Mouse (Mus musculus): ENCODE results near the gene Lin7a. TPM values are rescaled to one million over a fixed set of nuclear protein-coding genes. Genes with fewer than 3 reads are reported as not detected.
"Not testable (repeated sequence)": the region's sequence is repeated elsewhere in the genome, so short reads cannot be mapped to it uniquely, and the experiment has no call there.

The Lin7a gene
- polyA plus RNA-seq, 1 experiment = 1.5 TPM

DNA sequence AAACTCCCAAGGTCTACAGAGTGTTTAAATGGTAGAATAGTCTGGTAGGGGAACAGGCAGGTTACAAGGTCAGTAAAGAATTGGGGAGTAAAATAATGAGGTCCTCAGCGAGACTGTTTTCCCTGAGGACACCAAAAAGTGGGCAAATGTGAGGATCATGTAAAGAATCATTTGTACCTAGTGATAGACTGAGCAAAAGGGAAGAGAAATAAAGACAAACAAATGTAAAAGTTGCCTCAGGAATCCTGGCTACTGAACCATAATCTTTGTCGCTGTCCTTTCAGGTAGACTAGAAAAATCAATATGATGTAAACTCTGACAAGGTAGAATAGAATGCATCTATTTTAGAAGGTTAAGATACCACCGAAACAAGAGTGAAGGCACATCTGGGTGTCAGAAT lies 36.0 kb upstream of the Lin7a start:
- Histone ChIP-seq H3K27ac (ENCODE audit: insufficient read depth, low read length) (no peak overlapping the region), H3K4me1 (ENCODE audit: control insufficient read depth, insufficient read depth, low read length) (no peaks in the 10 kb centered on the region; the same call in 1 of the 2 replicates), H3K4me3 (ENCODE audit: insufficient read depth, low read length) (no peak overlapping the region)
- TF ChIP-seq POLR2A (IDR thresholded peaks at IDR 0.05; ENCODE audit: low read depth, low read length) = no peak
- no peak for TF ChIP-seq CTCF (IDR thresholded peaks at IDR 0.05; ENCODE audit: borderline replicate concordance, insufficient read depth, low read length)

GRCm38 (mm10) chr10:107236211-107236610 lies 35.3 kb upstream of the Lin7a start:
- Histone ChIP-seq H3K4me1 (ENCODE audit: control insufficient read depth, insufficient read depth, low read length) (no peaks in the 10 kb centered on the region; the same call in 1 of the 2 replicates), H3K4me3 (ENCODE audit: insufficient read depth, low read length) (no peak overlapping the region), H3K27ac (ENCODE audit: insufficient read depth, low read length) (no peak overlapping the region)
- TF ChIP-seq CTCF (IDR thresholded peaks at IDR 0.05; ENCODE audit: borderline replicate concordance, insufficient read depth, low read length) (no peak), POLR2A (IDR thresholded peaks at IDR 0.05; ENCODE audit: low read depth, low read length) (no peak)

- Histone ChIP-seq H3K4me1 (ENCODE audit: control insufficient read depth, insufficient read depth, low read length) (no peaks in the 10 kb centered on the region; the same call in 1 of the 2 replicates), H3K27ac (ENCODE audit: insufficient read depth, low read length) (no peak overlapping the region), H3K4me3 (ENCODE audit: insufficient read depth, low read length) (no peak overlapping the region)
- TF ChIP-seq CTCF (IDR thresholded peaks at IDR 0.05; ENCODE audit: borderline replicate concordance, insufficient read depth, low read length) (no peak), POLR2A (IDR thresholded peaks at IDR 0.05; ENCODE audit: low read depth, low read length) (no peak)
These were observed 34.4 kb upstream of the Lin7a start for GRCm38 (mm10) chr10:107237076-107237475.

DNA sequence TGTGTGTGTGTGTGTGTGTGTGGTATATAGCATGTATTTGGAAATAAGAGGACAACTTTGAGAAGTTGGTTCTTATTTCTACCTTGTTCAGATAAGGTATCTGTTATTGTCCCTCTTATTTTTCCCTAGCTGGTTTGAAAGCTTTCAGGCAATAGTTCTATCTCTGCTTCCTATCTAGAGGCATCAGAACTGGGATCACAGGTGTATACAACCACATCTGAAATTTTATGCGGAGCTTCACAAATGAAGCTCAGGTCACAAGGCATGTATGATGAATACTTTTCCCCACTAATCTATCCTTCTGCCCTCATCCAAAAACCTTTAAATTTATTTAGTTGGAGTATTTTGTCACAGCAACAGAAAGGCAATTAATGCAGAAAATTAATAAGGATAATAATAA lies 33.8 kb upstream of the Lin7a start:
- no peak overlapping the region for H3K4me3 ChIP-seq (ENCODE audit: insufficient read depth, low read length)
- H3K27ac ChIP-seq (ENCODE audit: insufficient read depth, low read length) = no peak overlapping the region
- no peaks in the 10 kb centered on the region for H3K4me1 ChIP-seq (ENCODE audit: control insufficient read depth, insufficient read depth, low read length)
- no peak for TF ChIP-seq POLR2A (IDR thresholded peaks at IDR 0.05; ENCODE audit: low read depth, low read length)
- no peak for TF ChIP-seq CTCF (IDR thresholded peaks at IDR 0.05; ENCODE audit: borderline replicate concordance, insufficient read depth, low read length)

DNA sequence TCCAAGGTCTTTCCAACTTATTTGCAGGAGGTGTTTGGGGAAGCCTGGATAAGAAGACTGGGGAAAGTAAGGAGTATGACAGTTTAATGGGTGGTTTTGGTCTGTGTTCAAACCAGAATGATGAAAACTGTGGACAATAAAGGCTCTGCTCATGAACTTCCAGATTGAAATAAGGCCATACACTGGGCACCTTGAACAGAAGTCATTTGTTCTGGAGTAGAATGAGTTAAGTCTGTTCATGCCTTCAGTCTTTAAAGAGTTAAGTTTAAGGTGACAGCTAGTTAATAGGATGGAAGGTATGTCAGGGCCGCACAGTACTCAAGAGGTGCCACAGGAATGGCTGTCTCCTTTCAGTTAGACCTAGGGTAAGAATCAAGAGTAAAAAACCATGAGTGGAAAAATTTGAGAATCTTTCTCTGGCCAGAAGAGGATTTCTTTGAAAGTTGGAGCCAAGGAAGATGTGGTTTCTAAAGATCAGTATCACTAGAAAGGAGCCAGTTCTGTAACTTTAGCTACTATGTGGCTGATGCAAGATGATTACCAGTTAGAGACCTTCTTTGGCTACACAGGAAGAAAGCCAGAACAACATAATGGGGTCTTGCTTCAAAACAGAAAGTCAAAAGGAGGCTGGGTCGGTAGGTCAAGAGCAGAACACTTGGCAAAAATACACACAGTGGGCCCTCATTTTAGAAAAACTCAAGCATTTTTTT lies 33.2 kb upstream of the Lin7a start:
- no peaks in the 10 kb centered on the region for H3K4me1 ChIP-seq (ENCODE audit: control insufficient read depth, insufficient read depth, low read length)
- no peak for TF ChIP-seq POLR2A (IDR thresholded peaks at IDR 0.05; ENCODE audit: low read depth, low read length)
- no peak for TF ChIP-seq CTCF (IDR thresholded peaks at IDR 0.05; ENCODE audit: borderline replicate concordance, insufficient read depth, low read length)

DNA sequence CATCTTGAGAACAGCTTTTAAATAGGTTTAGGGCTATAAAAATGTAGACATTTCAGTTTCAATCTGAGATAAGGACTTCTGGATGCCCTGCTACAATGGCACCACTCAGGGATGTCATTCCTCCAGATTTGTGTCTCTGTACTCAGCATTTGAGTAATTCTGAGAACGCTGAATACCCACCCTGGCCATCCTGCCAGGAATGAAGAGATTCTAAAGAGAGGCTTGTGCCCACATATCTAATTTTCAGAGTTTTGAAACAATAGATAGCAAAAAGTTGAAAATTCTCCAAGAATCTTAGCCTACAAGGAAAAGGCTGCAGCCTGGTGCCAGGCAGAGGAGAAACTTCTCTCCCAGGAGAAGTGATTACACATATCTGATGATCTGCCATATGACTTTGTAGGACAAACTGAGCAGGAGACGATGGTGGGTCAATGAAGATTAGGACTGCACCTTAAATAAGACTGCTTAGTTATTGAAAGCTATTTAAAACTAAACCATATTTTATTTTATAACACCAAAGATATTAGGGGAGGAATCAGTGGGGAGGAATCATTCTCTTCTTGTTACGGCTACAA lies 32.5 kb upstream of the Lin7a start:
- Histone ChIP-seq H3K4me1 (ENCODE audit: control insufficient read depth, insufficient read depth, low read length) (no peaks in the 10 kb centered on the region), H3K27ac (ENCODE audit: insufficient read depth, low read length) (no peak overlapping the region), H3K4me3 (ENCODE audit: insufficient read depth, low read length) (no peak overlapping the region)
- no peak for TF ChIP-seq CTCF (IDR thresholded peaks at IDR 0.05; ENCODE audit: borderline replicate concordance, insufficient read depth, low read length)
- TF ChIP-seq POLR2A (IDR thresholded peaks at IDR 0.05; ENCODE audit: low read depth, low read length) = no peak

More for the DNA sequence above, 33.2 kb upstream of the Lin7a start:
- Histone ChIP-seq H3K4me3 (ENCODE audit: insufficient read depth, low read length) (no peak overlapping the region), H3K27ac (ENCODE audit: insufficient read depth, low read length) (no peak overlapping the region)

DNA sequence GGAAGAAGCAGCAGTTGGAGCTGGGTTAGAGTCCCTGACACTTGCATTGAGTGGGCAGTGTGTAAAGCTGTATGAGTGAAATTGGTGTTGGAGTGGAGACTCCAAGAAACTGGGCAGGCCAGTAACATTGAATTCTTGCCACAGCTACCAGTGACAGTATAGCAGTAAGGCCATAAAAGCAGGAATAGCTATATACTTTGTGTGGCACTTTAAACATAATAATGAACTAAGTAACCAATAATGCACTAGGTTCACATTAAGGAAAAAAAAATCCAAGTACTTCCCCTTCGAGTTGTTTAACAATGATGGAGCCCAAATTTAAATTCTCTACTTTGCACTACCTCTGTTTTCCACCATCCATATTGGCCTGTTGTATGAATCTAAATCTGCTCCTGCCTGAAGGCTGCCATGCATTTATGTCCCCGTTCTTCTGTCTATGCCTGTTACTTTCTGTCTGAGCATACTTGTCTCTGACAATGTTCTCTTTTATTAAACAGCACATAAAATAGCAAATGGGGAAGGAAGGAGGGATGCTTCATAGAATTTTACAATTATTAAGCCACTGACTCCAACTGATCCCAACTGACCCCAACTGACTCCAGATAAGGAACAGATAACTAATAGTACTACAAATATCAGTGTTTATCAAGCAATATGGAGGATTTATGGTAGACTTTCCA lies 31.7 kb upstream of the Lin7a start:
- no peak for TF ChIP-seq POLR2A (IDR thresholded peaks at IDR 0.05; ENCODE audit: low read depth, low read length)
- no peak for TF ChIP-seq CTCF (IDR thresholded peaks at IDR 0.05; ENCODE audit: borderline replicate concordance, insufficient read depth, low read length)
- Histone ChIP-seq H3K4me3 (ENCODE audit: insufficient read depth, low read length) (no peak overlapping the region), H3K4me1 (ENCODE audit: control insufficient read depth, insufficient read depth, low read length) (no peaks in the 10 kb centered on the region), H3K27ac (ENCODE audit: insufficient read depth, low read length) (no peak overlapping the region)

GRCm38 (mm10) chr10:107240446-107240845 lies 31.0 kb upstream of the Lin7a start:
- Histone ChIP-seq H3K27ac (ENCODE audit: insufficient read depth, low read length) (no peak overlapping the region), H3K4me1 (ENCODE audit: control insufficient read depth, insufficient read depth, low read length) (no peaks in the 10 kb centered on the region), H3K4me3 (ENCODE audit: insufficient read depth, low read length) (no peak overlapping the region)
- TF ChIP-seq POLR2A (IDR thresholded peaks at IDR 0.05; ENCODE audit: low read depth, low read length) = no peak
- TF ChIP-seq CTCF (IDR thresholded peaks at IDR 0.05; ENCODE audit: borderline replicate concordance, insufficient read depth, low read length) = no peak

DNA sequence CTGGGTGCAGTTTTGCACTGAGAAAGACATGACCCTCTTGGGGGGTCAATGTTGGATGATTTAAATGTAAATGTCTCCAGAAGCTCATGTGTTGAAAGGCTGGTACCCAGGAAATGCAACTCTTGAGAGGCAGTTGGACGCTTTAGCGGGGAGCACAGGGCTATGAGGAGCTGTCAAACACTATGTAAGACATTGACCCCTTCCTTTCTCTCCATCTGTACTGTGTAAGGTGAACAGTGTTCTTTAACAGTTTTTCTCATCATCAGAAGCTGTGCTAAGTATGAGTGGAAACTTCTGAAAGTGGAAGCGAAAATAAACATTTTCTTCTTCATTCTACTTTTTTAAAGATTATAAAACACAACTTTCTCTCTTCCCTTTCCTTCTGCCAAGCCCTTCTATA lies 30.5 kb upstream of the Lin7a start:
- no peak overlapping the region for H3K4me3 ChIP-seq (ENCODE audit: insufficient read depth, low read length)
- no peak overlapping the region for H3K27ac ChIP-seq (ENCODE audit: insufficient read depth, low read length)
- no peaks in the 10 kb centered on the region for H3K4me1 ChIP-seq (ENCODE audit: control insufficient read depth, insufficient read depth, low read length)
- TF ChIP-seq CTCF (IDR thresholded peaks at IDR 0.05; ENCODE audit: borderline replicate concordance, insufficient read depth, low read length) (no peak), POLR2A (IDR thresholded peaks at IDR 0.05; ENCODE audit: low read depth, low read length) (no peak)

DNA sequence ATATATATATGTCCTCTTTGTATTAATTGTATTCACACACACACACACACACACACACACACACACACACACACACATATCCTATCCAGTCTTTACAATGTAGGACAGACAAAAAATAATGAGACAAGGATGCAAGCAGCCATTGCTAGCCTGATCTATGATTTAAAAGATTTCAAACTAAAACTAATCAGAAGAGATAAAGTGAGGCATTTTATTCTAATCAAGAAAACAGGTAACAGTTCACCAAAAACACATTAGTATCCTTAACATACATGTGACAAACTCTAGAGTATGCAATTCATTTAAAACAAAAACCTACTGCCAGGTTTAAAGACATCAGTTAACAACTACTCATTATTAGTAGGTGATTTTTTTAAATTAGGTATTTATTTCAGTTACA lies 30.1 kb upstream of the Lin7a start:
- no peaks in the 10 kb centered on the region for H3K4me1 ChIP-seq (ENCODE audit: control insufficient read depth, insufficient read depth, low read length)
- no peak overlapping the region for H3K4me3 ChIP-seq (ENCODE audit: insufficient read depth, low read length)
- TF ChIP-seq CTCF (IDR thresholded peaks at IDR 0.05; ENCODE audit: borderline replicate concordance, insufficient read depth, low read length) = no peak
- TF ChIP-seq POLR2A (IDR thresholded peaks at IDR 0.05; ENCODE audit: low read depth, low read length) = no peak

GRCm38 (mm10) chr10:107241999-107242398 lies 29.5 kb upstream of the Lin7a start:
- not testable (repeated sequence) for H3K27ac ChIP-seq (ENCODE audit: insufficient read depth, low read length); H3K4me3 ChIP-seq (ENCODE audit: insufficient read depth, low read length); H3K4me1 ChIP-seq (ENCODE audit: control insufficient read depth, insufficient read depth, low read length)

More for the DNA sequence above, 30.1 kb upstream of the Lin7a start:
- no peak overlapping the region for H3K27ac ChIP-seq (ENCODE audit: insufficient read depth, low read length)

All from embryonic fibroblast, embryonic 13.5 days (primary cell).